Mouse (Mus musculus) ES-Bruce4 (cell line): ENCODE measurements around the gene Ccdc85c.

Experiments
- CTCF ChIP-seq: IDR thresholded peaks from one replicate; pipeline ENCODE4 v1.8.1; 2011; ENCODE audit warnings: low read depth, low read length
- EP300 ChIP-seq: IDR thresholded peaks from 2 replicates; pipeline ENCODE4 v1.6.1; 2011; ENCODE audit warnings: low read depth, low read length; ENCODE audit not compliant: insufficient read depth
- POLR2A ChIP-seq: IDR thresholded peaks from one replicate; pipeline ENCODE4 v1.8.1; 2011; ENCODE audit warnings: low read length; ENCODE audit not compliant: insufficient read depth

DNA sequence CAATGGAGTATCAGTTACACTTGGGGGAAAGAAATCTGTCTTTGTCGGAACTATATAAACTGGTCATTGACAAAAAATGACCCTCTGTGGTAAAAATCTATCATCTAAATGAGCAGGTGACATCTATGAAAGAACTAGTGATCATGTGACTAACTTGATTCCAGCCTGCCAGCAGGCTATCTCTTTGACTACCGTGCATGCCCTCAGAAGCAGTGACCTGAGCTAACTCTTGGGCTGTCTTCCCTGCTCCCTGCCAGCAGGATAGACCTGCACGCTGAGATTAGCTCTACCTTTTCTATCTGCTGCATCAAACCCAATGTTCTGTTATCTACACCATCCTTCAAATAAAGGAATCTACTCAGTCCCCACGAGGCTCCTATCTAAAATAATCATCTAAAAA lies 102.6 kb downstream of the Ccdc85c start:
- TF ChIP-seq CTCF (no peak), EP300 (no peak), POLR2A (no peak)
